Mouse (Mus musculus): ENCODE measurements around the gene Arhgap32. TPM values are rescaled to one million over a fixed set of nuclear protein-coding genes. Genes with fewer than 3 reads are reported as not detected.
"Not testable (repeated sequence)": the region's sequence is repeated elsewhere in the genome, so short reads cannot be mapped to it uniquely, and the experiment has no call there.

Arhgap32 gene
- 10 to 100 TPM; 41.0 to 43.9 TPM for total RNA-seq (2021)

DNA sequence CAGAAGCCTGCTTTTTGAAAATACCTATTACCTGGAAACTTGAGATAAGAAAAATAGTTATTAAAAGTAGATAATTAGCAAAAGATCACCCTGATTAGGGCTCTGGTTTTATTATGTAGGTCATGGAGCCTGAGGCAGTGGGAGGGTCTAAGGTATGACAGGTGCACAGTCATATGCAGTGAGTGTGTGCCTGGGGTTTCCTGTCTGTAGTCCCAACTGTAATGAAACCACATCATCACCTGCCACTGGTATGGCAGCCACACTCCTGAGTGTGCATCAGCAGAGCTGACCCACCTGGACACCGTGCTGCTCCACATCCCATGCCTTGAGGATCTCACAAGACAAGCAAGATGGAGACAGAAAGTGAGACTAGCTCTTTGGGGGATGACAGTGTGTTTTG, at the start of gene Arhgap32:
Gene Arhgap32, plus strand, starts transcription at position 351 of the 400 bp plus-strand sequence.
- DNase-seq = no peak

DNA sequence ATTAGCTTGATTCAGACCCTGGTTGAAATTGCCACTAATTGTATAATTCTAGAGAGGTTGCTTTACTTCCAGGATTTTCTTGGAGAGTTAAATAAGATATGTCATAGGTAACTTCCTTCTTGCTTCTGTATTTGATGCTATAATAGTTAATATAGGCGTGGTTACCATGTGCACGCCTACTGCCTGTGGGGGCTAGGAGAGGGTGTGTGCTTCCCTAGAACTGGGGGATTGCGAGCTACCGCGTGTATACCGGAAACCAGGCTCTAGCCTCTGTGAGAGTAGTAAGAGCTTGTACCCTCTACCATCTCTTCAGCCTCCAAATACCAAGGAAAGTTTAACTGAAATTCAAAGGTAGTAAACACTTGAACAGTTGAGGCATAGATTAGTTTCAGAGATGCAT, 43.2 kb upstream of the Arhgap32 start:
- no peak for DNase-seq

DNA sequence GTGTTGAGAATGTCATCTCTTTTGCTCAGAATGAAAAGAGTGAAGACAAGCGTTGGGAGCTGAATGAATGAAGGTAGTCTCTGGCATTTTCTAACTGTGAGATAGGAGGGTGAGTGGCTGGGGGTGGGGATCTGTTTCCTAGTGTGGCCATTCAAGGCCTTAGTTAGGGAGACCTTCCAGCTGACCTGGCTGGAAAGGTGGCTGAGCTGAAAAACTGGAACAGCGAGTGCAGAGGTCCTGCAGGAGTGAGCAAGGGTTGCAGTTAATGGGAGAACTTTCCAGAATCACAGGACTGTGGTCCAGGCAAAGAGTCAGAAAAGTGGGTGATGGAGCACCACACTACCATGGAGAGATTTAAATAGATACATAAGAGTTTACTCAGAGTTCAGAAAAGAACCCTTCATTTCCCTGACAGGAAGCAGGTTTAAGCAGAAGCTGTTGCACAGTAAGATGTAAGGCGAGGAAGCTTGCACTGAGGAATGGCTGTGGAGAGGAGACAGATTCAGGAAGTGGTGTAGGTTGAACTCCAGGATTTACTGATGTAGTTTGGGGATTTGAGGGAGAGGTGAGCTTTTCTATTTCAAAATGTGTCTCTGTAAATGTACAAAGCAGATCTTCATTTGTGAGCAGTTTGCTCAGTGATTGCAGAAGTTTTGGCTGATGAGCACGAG, 27.7 kb upstream of the Arhgap32 start:
- DNase-seq = no peak

DNA sequence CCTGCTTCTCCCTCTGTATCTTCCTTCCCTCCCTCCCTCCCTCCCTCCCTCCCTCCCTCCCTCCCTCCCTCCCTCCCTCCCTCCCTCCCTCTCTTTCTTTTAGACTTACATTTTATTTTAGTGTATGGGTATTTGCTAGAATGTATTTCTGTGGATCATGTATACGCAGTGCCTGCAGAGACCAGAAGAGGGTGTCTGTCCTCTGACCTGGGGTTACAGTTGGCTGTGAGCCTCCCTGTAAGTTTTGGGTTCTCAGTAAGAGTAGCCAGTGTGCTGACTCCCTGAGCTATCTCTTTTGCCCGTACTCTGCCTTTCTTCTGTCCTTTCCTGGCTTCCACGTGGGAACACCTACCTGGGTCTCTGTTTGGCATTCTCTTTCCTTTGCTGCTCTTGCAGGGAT, 27.1 kb upstream of the Arhgap32 start:
- DNase-seq = no peak

DNA sequence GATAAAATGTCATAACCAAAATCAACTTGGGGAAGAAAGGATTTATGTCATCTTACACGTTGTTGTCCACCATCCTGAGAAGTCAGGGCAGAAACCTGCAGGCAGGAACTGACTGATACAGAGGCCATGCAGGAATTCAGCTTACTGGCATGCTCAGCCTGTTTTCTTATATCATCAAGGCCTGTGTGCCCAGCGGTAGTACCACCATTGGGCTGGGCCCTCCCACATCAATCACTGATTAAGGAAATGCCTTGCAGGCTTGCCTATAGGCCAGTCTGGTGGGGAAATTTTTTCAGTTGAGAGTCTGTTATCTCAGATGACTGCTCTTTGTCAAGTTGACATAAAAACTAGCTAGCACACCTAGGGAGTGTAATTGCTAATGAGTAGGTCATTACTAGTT, 22.5 kb upstream of the Arhgap32 start:
- no peak for DNase-seq

DNA sequence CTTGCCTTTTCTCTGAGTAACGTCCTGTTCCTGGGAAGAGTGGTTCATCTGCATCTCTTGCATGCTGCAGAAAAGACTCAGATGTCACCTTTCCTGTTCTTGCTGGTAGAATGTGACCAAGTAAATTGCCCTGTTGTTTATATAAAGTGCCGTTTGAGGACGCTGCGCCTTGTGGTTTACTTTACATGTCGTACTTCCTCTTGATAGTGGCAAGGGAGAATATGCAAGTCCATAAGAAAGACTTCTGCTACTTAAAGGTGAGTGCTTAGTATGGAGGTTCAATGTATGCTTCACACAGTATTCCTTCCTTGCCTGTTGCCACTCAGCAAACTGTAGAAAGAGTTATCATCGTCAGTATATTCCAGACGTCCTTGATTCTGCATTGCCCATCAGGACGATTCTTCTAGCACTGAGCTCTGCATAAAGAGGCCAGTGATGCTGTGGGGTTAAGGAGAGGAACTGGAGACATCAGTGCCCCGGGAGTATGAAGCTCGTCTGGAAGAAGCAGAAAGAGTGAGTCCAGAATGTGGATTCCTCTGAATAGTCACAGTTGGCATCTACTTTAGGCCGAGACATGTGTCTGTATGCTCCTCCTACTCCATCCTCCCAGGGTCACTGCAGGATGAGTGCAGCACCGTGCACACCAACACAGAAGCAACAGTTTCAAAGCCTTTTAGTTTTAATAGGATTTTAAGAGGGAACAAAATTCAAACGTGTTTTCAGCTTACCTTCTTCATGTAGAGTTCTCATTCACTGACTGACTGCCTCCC, 21.4 kb upstream of the Arhgap32 start:
- DNase-seq = no peak

DNA sequence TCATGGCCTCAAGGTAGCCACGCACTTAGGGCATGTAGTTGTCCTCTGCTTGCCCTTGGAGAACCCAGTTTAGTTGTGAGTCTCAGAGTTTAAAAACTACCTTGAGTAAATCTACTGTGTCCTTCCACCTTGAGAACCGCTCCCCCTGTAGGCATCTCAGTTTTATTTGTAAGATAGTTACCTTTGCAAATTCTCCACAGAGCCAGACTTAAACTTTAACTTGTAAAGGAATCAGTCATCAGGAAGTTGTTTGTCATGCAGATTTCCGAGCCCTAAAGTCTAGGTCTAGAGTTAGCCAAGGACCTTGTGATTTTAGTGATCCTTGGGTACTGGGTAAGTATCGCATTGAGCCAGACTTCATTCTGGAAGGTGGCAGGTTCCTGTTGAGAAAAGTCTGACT, 20.4 kb upstream of the Arhgap32 start:
- DNase-seq = no peak

DNA sequence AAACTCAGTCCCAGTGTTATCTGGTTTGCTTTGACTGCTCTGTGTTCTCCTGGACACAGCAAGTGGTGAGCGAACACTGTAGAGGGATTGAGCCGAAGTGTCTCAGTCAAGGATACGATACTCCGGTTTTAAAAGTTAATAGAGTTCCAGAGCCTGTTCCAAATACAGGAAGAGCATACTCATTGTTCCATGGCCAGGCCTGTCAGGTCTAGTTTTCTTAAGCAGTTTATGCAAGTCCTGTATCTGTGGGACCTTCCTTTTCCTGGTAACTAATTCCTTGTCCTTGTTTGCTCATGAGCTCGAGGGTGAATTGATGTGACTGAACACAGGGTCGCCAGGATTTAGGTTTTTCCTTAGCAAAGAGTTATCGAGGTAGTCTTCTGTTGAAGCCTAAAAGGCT, 19.4 kb upstream of the Arhgap32 start:
- DNase-seq = no peak

DNA sequence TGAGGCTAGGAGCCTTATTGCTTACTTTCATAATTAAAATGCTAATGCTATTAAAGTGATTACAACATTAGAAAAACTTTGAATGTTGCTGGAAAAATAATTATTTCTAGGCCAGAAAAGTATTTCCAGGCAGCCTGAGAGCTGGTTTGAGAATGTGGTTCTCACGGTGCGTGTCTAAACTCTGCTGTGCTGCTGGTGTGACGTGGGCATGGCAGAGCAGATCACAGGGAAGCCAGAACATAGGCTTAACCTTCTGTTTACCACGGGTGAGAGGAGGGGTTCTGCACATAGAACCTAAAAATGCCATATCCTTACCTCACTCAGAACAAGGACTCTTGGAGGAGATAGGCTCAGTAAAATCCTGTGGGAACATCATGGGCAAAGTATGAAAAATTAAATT, 18.8 kb upstream of the Arhgap32 start:
- DNase-seq = no peak

DNA sequence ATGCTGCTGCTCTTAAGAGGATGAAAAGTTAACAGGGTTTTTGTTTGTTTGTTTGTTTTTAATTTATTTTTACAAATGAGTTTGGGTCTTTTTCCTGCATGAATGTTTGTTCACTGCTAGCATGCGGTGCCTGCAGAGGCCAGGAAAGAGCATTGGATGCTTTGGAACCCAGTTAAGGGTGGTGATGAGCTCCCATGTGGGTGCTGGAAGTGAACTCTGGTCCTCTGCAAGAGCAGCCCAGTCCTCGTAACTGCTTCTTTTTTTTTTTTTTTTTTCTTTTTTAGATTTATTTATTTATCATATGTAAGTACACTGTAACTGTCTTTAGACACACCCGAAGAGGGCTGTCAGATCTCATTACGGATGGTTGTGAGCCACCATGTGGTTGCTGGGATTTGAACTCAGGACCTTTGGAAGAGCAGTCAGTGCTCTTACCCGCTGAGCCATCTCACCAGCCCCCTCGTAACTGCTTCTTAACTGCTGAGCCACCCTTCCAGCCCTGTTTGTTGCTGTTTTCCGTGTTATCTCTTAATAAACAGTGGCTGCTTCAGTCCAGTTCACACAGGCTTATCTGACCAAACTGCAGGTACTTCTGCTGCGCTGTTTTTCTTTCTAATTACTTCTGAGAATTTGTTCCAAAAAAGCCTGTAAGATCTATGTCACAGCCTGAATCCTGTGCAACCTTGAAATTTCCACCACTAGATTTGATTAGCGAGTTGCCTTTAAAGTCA, 17.3 kb upstream of the Arhgap32 start:
- no peak for DNase-seq

DNA sequence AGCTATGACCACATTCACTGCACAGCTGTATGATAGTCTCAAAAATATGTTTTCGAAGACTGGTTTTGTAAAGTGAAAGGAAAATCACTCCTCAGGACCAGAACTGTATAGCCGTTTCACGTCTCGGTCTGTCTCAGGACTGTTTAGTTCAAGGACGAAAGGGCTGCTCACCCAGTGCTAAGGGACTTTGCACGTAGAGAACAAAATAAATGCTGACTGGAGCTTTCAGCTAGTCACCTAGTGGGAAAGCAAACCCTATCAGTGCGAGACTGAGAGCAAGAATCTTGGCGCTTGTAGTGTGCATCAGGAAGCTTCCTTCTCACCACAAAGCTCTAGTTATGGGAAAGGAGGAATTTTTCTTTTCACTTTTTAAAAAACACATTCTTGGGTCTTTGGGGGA, 15.4 kb upstream of the Arhgap32 start:
- DNase-seq = no peak

DNA sequence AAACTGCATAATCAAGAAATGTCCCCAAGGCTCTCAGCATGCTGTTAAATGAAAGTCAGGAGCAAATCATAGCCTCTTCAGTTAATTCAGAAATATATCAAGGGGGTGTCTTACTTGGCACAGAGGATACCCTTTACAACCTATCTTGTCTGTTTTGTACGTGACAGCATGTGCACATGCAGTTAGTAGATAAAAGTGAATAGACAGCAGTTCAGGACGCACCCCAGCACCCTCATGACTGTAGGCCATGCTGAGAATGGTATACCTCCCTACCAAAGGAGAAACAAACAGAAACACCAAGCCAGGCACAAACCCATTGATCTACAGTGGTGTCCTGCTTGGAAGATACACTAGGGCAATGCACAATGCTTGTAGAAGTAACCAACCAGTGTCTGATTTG, 14.4 kb upstream of the Arhgap32 start:
- DNase-seq = no peak

DNA sequence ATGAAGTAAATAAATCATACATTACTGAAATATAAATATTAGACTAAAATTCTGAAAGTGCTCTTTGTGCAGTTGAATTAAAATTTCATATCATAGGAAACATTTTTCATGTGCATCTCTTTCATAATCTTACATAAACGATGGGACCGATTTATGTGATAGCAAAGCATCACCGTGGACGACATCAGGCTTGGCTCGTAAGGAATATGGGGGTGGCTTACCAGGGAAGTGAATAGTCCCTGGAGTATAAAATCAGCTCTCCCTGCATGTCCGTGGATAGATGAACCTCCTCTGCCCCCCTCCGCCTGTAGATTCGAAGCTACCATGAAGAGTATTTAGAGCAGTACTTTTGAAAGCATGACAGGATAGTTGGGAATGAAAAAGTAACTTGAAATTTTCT, 11.3 kb upstream of the Arhgap32 start:
- DNase-seq = no peak

DNA sequence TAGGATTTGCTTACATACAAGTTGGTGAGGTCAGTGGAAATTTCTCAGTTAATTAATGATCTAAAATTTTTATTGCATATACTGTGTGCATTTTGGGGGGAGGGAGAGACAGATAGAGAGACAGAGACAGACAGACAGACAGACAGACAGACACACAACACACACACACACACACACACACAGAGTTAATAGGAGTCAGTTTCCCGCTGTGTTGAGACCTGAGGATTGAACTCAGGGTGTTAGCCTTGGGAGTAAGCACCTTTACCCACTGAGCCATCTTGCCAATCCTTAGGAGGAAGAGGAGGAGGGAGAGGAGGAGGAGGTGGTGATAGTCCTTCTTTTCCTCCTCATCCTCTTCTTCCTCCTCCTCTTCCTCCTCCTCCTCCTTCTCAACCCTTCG, 5.6 kb upstream of the Arhgap32 start:
- no peak for DNase-seq

DNA sequence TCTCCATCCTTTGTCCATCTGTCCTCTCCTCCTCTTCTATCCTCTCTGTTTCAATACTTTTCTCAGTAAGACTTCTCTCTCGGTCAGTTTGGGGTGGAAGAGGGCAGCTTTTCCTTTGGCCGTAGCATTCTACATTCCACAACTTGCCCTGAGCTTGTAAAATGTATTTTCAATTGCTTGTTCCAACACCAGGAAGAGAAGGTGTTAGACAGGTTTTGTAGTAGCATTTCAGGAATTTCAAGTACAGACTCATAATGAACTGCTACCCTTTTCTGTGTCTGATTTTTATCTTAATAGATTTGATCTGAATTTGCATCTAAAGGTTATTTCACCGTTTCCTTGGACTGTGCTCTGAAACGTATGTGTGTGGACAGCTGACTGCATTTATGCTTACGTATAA, 336 bp downstream of the Arhgap32 start:
- DNase-seq = no peak

DNA sequence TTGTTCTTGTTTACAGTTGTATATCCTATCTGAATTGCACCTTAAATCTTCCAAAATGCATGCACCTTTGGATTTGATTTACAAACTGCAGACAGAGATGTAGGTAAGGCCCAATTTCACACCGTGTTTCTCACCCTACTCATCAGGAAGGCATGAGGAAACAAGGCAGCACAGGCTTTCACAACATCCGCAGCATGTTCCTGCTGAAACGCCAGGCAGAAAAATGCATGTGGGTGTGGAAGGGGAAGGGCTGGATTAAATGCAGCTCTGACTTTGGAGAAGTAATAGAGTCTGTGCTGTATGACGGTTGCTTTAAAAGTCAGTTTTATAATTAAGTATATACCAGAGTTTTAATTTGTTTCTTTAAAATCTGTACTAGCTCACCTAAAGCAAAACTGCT, 1.9 kb downstream of the Arhgap32 start:
- no peak for DNase-seq

DNA sequence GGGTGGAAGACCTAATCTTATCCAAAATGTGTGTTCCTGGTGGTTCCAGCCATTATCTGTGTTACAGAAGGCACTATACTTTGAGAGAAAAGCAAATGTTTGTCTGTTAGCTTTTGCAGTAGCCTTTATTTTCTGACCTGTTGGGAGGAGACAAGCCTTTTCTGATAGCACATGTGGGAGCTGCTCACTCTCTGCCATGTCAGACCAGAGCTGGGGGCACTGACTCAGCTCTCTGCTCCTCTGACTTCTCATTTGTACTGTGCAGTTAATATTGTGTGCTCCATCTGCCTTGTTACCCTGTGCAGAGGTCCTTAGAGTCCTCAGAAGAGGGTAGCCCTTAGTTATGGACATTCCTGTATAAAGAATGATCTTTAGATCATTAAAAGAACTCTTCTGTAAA, 2.5 kb downstream of the Arhgap32 start:
- DNase-seq = no peak

DNA sequence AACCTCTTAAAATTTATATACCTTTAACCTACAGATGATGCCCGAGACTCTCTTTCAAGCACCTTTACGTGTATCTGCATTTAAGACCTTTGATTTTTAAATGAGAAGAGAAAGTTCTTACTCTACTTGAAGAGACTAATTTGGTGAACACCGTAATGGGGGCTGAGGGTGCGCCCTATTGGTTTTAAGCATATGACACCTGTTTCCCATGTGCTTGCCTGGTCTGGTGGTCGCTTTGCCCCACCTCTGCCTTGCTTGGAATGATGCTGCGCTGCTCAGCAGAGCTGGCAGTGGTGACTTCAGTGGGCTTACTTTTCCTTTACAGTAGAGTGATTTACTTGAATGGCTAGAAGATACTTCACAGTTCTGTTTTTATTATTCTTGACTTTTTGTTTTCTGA, 3.6 kb downstream of the Arhgap32 start:
- no peak for DNase-seq

DNA sequence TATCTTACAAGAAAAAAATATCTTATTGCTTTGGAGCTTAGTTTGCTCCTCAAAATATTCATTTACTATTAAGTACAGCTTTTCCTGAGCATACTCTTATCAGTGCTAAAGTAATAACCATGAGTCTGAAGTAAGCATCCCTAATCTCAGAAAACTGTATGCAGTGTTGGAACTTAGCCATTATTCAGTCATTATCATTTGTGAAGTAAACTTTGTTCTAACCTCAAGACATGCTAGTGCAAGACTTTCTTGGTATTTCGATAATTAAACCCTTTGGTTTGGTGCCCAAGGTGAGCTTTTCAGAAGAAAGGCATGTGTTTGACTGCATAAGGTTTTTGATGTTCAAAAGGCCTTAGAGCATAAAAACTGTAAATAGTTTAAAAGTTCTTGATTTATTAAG, 4.2 kb downstream of the Arhgap32 start:
- no peak for DNase-seq

DNA sequence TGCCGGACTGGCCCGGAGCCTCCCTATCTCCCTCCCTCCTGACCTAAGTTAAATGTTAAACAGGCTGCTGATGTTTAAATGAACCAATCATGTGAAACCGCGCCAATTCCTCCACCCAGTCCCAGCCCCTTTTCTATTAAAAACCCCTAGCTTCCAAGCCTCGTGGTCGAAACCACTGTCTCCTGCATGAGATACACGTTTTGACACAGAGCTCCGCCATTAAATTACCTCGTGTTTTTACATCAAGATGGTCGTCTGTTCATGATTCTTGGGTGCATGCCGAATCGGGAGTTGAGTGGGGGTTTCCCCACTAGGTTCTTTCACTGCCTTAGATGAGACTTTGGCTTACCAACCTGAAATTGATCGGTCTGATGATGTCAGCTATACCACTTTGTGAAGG, 5.3 kb downstream of the Arhgap32 start:
- not testable (repeated sequence) for DNase-seq

DNA sequence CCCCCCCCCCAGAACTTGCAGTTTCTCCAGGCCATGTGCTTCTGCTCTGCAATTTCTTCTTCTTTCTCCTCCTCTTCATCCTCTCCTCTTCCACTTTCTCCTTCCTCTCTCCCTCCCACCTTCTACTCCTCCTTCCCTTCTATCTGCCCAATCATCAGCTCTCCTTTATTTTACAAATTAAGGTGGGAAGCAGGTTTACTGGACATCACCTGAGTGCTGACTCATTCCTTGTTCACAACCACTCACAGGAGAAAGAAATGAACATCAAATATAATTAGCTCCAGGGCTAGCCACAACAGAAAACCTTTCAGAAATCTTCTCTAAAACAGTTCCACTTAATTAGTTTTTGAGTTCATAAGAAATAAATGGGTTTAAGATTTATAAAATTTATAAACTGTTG, 20.3 kb downstream of the Arhgap32 start:
- DNase-seq = no peak

DNA sequence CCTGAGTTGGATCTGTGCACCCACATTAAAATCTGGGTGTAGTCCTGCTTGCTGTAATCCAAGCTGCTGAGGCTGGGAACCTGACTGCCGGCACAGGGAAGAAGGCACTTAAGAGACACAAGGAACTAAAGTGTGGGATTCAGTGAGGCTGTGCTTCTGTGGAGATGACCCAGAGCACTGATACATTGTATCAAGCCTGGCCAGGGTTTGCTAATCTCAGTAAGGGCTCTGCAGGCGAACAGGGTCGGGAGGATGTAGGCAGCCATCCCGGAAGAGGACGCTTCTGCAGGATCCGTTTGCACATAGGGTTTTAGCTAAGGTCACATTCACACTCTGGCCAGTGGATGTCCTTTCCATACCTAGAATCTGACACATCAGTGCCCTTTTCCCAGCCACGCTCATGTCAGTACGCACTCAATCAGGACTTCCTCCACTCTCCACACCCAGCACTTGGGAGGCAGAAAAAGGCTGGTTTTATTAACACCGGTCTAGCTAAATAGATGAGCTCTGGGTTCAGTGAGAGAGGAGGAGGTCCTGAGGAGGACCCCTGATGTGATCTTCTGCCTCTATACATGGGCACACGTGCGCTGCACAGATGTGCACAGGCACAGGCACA, 20.9 kb downstream of the Arhgap32 start:
- no peak for DNase-seq

DNA sequence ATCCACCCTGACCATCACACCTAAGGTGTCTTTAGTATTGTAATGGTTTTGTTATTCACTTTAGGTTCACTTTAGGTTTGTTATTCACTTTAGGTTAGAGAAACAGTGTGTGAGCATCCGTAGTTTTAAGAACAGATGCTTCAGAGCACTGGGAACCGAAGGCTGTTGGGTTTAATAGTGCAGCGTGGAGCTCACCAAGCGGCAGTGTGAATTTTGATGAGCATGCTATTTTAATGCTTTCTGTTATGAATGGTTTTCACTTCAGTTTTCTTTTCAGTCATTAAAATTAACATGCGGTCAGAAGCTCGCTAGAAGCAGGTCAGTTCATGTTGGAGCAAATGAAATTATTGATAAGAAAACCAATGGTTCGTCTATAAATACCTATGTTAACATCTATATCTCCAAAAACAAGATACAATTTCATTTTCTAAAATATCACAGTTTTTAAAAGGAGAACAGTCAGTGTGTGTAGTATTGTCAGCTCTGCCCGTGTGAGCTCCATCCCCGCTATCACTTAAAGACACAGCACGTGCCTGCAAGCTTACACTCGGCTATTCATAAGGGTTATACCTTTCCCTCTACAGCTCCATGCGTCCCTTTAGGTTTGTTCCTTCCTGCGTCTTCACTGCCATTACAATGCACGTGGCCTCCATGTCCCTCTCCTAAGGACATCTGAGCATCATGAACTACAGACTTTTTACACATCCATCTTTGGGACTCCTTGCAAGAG, 21.9 kb downstream of the Arhgap32 start:
- no peak for DNase-seq
